Comparison of ENCODE assay signal across 24 mouse cellular contexts in genomic region chr17:29292996-29293395, GRCm38 (mm10). TPM values are rescaled to one million over a fixed set of nuclear protein-coding genes. Genes with fewer than 3 reads are reported as not detected.
DNase-seq lines count a peak whose midpoint lies in the region; ATAC-seq and TF ChIP-seq lines count a peak whose summit lies in the region.
"Had no signal": no experiment of that assay in that cellular context is flagged by ENCODE, and none has a peak within 500 bp of the region (broad histone marks: within the 10 kb centered on the region; RNA-seq: fewer than 3 reads in every experiment).

No protein-coding gene starts in this region.

- no peaks in the 10 kb centered on the region for H3K27me3 ChIP-seq in intestine, postnatal 0 days (replicated peaks; ENCODE audit: control insufficient read depth, insufficient read depth, low read length)
- H3K27me3 ChIP-seq in intestine, embryonic 16.5 days (replicated peaks; ENCODE audit: control insufficient read depth, insufficient read depth, low read length) = no peaks in the 10 kb centered on the region
- H3K27me3 ChIP-seq in small intestine, adult 2 months (ENCODE audit: control insufficient read depth, insufficient read depth, low read length) = no peaks in the 10 kb centered on the region
- H3K27me3 ChIP-seq: CH12.LX; embryonic facial prominence, embryonic 12.5 days; forebrain, embryonic 12.5 days had no signal

- no peak for TF ChIP-seq CTCF in intestine, postnatal 0 days (IDR thresholded peaks at IDR 0.05; ENCODE audit: low read depth)
- no peak for TF ChIP-seq CTCF in small intestine, adult 2 months (IDR thresholded peaks at IDR 0.05; ENCODE audit: extremely low read depth, insufficient read length, insufficient replicate concordance, low read depth, low read length)

- WGBS in intestine, postnatal 0 days = 81% methylated on average over 3 of the region's 3 CpGs
- 84% methylated on average over 3 of the region's 3 CpGs for WGBS in intestine, embryonic 16.5 days
- WGBS in small intestine, adult 2 months = 54% methylated on average over 3 of the region's 3 CpGs

- peaks cover 38% of the 10 kb centered on the region for H3K36me3 ChIP-seq in intestine, postnatal 0 days (ENCODE audit: control insufficient read depth, insufficient read depth)
- H3K36me3 ChIP-seq in intestine, embryonic 16.5 days (ENCODE audit: control insufficient read depth, insufficient read depth, low read length) = 0 out of 2 replicates have a peak, but pooled peaks cover 4% of the 10 kb centered on the region
- peaks cover 24% of the 10 kb centered on the region for H3K36me3 ChIP-seq in small intestine, adult 2 months (ENCODE audit: control insufficient read depth, insufficient read depth, low read length)

- no peak overlapping the region for H3K4me2 ChIP-seq in intestine, postnatal 0 days (replicated peaks; ENCODE audit: low read depth)
- H3K4me2 ChIP-seq in intestine, embryonic 16.5 days (ENCODE audit: low read depth, low read length) = no peak overlapping the region
- H3K4me2 ChIP-seq: embryonic facial prominence, embryonic 12.5 days; forebrain, embryonic 12.5 days had no signal

- H3K4me1 ChIP-seq in intestine, postnatal 0 days (replicated peaks; ENCODE audit: control insufficient read depth, insufficient read depth, low read length) = no peaks in the 10 kb centered on the region
- H3K4me1 ChIP-seq in intestine, embryonic 16.5 days (ENCODE audit: control insufficient read depth, insufficient read depth, low read length) = 0 out of 2 replicates have a peak, but pooled peaks cover 4% of the 10 kb centered on the region
- peaks cover 14% of the 10 kb centered on the region; the same call in 1 of the 2 replicates for H3K4me1 ChIP-seq in small intestine, adult 2 months (ENCODE audit: control insufficient read depth, insufficient read depth, insufficient read length, low read length)
- H3K4me1 ChIP-seq: forebrain, embryonic 12.5 days had no signal

- peak; percentile 89 for DNase-seq in fat pad, adult 2 months (ENCODE audit: extremely low read depth, low read depth, low spot score)
- DNase-seq in kidney, postnatal 36 days = no peak
- no peak for DNase-seq in spleen, postnatal 36 days (ENCODE audit: low spot score in 2 of 2)
- DNase-seq: adrenal gland, adult 8-10 months; adrenal gland, postnatal 14 days; adrenal gland, postnatal 36 days; B cell, adult 2 months; cerebellum, adult 11-12 months; cerebellum, adult 2 months; cerebellum, adult 9-10 months; cerebellum, postnatal 10 days; cerebellum, postnatal 25 days had no signal

- ATAC-seq in intestine, postnatal 0 days = no peak
- ATAC-seq in intestine, embryonic 16.5 days = no peak
- ATAC-seq: CD4-positive, CD25-positive, alpha-beta regulatory T cell, adult 4 months; forebrain, embryonic 14.5 days; forebrain, embryonic 16.5 days had no signal

- no peak overlapping the region for H3K4me3 ChIP-seq in intestine, postnatal 0 days (ENCODE audit: low read depth, low read length)
- no peak overlapping the region for H3K4me3 ChIP-seq in intestine, embryonic 16.5 days (ENCODE audit: low read length)
- H3K4me3 ChIP-seq in small intestine, adult 2 months (ENCODE audit: low read depth, low read length) = no peak overlapping the region
- H3K4me3 ChIP-seq: embryonic facial prominence, embryonic 10.5 days; embryonic facial prominence, embryonic 12.5 days; forebrain, embryonic 10.5 days; forebrain, embryonic 12.5 days had no signal

- peak overlapping the region; percentile 70; the same call in 1 of the 2 replicates for H3K27ac ChIP-seq in intestine, postnatal 0 days (ENCODE audit: low read depth, low read length)
- H3K27ac ChIP-seq in intestine, embryonic 16.5 days (ENCODE audit: low read length) = no peak overlapping the region
- peak overlapping the region; percentile 59; the same call in 1 of the 2 replicates for H3K27ac ChIP-seq in small intestine, adult 2 months (ENCODE audit: insufficient read depth, low read depth, low read length)
- H3K27ac ChIP-seq: embryonic facial prominence, embryonic 10.5 days; embryonic facial prominence, embryonic 12.5 days; forebrain, embryonic 10.5 days; forebrain, embryonic 12.5 days had no signal

- TF ChIP-seq POLR2A in small intestine, adult 2 months (IDR thresholded peaks at IDR 0.05; ENCODE audit: low read depth, low read length) = no peak

- H3K9me3 ChIP-seq in intestine, postnatal 0 days (ENCODE audit: control insufficient read depth) = no peaks in the 10 kb centered on the region
- no peaks in the 10 kb centered on the region for H3K9me3 ChIP-seq in intestine, embryonic 16.5 days (ENCODE audit: control insufficient read depth, low read length)
- H3K9me3 ChIP-seq: embryonic facial prominence, embryonic 10.5 days; embryonic facial prominence, embryonic 12.5 days; forebrain, embryonic 10.5 days; forebrain, embryonic 12.5 days; G1E had no signal

- no peak overlapping the region for H3K9ac ChIP-seq in intestine, postnatal 0 days (ENCODE audit: low read depth, low read length)
- no peak overlapping the region for H3K9ac ChIP-seq in intestine, embryonic 16.5 days (ENCODE audit: low read depth, low read length)
- H3K9ac ChIP-seq: embryonic facial prominence, embryonic 12.5 days; forebrain, embryonic 12.5 days had no signal

RNA-seq across cellular contexts. Expression of gene BC004004, which starts 24.4 kb away (rescaled TPM):
- 111 and 116 TPM in 2 replicates for polyA plus RNA-seq in intestine, postnatal 0 days (2015; fragmentation: Nextera tagmentation; extraction: Ambion mirVana)
- polyA plus RNA-seq in intestine, embryonic 16.5 days (2015; fragmentation: Nextera tagmentation; extraction: Ambion mirVana) = 82.9 and 85.6 TPM in 2 replicates
- polyA plus RNA-seq in small intestine, adult 2 months (2012; rRNA removed) = 22.9 and 48.7 TPM in 2 replicates

RNA-seq across cellular contexts. Expression of gene Pi16, which starts 24.5 kb away (rescaled TPM):
- 0.73 and 0.76 TPM in 2 replicates for polyA plus RNA-seq in intestine, postnatal 0 days (2015; fragmentation: Nextera tagmentation; extraction: Ambion mirVana)
- polyA plus RNA-seq in intestine, embryonic 16.5 days (2015; fragmentation: Nextera tagmentation; extraction: Ambion mirVana) = 0.88 and 1.1 TPM in 2 replicates
- 1.6 and 4.7 TPM in 2 replicates for polyA plus RNA-seq in small intestine, adult 2 months (2012; rRNA removed)

RNA-seq across cellular contexts. Expression of gene Ppil1, which starts 29.0 kb away (rescaled TPM):
- 53.7 and 59.1 TPM in 2 replicates for polyA plus RNA-seq in intestine, postnatal 0 days (2015; fragmentation: Nextera tagmentation; extraction: Ambion mirVana)
- 133 and 153 TPM in 2 replicates for polyA plus RNA-seq in intestine, embryonic 16.5 days (2015; fragmentation: Nextera tagmentation; extraction: Ambion mirVana)
- polyA plus RNA-seq in small intestine, adult 2 months (2012; rRNA removed) = 16.3 and 26.0 TPM in 2 replicates

RNA-seq across cellular contexts. Expression of gene Mtch1, which starts 54.7 kb away (rescaled TPM):
- 139 and 143 TPM in 2 replicates for polyA plus RNA-seq in intestine, postnatal 0 days (2015; fragmentation: Nextera tagmentation; extraction: Ambion mirVana)
- polyA plus RNA-seq in intestine, embryonic 16.5 days (2015; fragmentation: Nextera tagmentation; extraction: Ambion mirVana) = 31.7 and 146 TPM in 2 replicates
- polyA plus RNA-seq in small intestine, adult 2 months (2012; rRNA removed) = 153 and 260 TPM in 2 replicates

RNA-seq across cellular contexts. Expression of gene Cpne5, which starts 55.0 kb away (rescaled TPM):
- 2.7 and 3.3 TPM in 2 replicates for polyA plus RNA-seq in intestine, postnatal 0 days (2015; fragmentation: Nextera tagmentation; extraction: Ambion mirVana)
- 5.3 and 5.9 TPM in 2 replicates for polyA plus RNA-seq in intestine, embryonic 16.5 days (2015; fragmentation: Nextera tagmentation; extraction: Ambion mirVana)
- polyA plus RNA-seq in small intestine, adult 2 months (2012; rRNA removed) = 0.71 and 2.3 TPM in 2 replicates
